Mouse (Mus musculus) embryonic fibroblast, embryonic 13.5 days (primary cell): ENCODE measurements at regions not wholly inside any gene's neighbourhood (a gene's known extent, or its start where the extent isn't known, plus 50 kb on each side); places are given as distances from the start of the nearest gene placed in this dataset.

ENCODE experiments used
- CTCF ChIP-seq: IDR thresholded peaks from 2 replicates; pipeline ENCODE4 v1.5.1; 2011; ENCODE audit warnings: mild to moderate bottlenecking, control low read depth, low read length, moderate library complexity, borderline replicate concordance; ENCODE audit not compliant: insufficient read depth
- POLR2A ChIP-seq: IDR thresholded peaks from 2 replicates; pipeline ENCODE4 v1.6.1; 2011; ENCODE audit warnings: low read depth, mild to moderate bottlenecking, control low read depth, low read length, moderate library complexity

DNA sequence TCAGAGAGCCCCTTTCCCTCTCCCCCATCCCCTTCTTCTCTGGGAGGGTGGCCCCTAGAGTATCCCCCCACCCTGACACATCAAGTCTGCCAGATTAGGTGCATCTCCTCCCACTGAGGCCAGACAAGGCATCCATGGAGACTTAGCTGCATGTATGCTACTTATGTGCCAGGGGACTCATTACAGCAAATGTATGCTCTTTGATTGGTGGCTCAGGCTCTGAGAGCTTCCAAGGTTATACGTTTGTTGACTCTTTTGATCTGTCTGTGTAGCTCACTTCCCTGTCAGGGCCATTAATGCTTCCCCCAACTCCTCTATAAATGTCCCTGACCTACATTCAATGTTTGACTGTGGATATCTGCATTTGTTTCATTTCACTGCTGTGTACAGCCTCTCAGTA lies 293.6 kb downstream of the Atxn7l3b start:
- TF ChIP-seq POLR2A (no peak), CTCF (no peak)
